10 mouse cellular contexts compared by ENCODE assay signal in the genomic region with DNA sequence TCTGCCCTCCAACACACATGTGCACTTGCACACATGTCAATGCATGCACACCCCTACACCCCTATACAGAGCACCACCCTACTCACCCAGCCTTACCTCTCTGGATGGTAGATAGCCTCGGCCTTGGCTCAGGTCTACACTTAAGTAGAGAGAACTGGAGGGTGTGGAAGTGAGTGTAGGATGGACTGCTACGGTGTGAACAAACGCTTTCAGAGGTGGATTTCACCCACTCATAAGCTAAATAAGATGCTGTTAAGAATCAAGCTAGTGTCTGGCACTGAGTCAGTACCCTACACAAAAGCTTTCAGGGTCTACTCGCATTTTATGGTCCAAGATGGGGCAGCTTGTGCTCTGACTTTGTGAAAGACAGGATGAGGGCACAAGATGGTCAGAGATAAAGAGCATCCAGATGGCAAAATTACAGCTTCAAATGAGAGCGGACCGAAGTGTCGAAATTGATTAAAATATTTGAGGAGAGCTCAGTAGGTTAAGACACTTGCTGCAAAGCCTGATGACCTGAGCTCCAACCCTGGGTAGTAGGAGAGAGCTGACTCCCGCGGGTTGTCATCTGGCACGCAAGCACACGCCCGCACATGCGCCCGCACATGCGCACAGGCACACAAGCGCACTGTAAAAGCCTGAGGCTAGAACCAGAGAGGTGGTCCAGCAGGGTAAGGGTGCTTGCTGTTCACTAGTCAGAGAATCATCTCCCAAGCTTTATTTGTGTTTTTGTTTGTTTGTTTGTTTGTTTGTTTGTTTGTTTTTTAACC. TPM values are rescaled to one million over a fixed set of nuclear protein-coding genes. Genes with fewer than 3 reads are reported as not detected.
DNase-seq lines count a peak whose midpoint lies in the region; ATAC-seq and TF ChIP-seq lines count a peak whose summit lies in the region.
"Had no signal": no experiment of that assay in that cellular context is flagged by ENCODE, and none has a peak within 500 bp of the region (broad histone marks: within the 10 kb centered on the region; RNA-seq: fewer than 3 reads in every experiment).

No protein-coding gene starts in this region.

- no peak for TF ChIP-seq CTCF in cortical plate, adult 2 months (IDR thresholded peaks at IDR 0.05; ENCODE audit: extremely low read depth, insufficient read depth, low read length)

- no peak overlapping the region for H3K27ac ChIP-seq in midbrain, embryonic 14.5 days (replicated peaks; ENCODE audit: low read depth, low read length)
- no peak overlapping the region for H3K27ac ChIP-seq in midbrain, embryonic 13.5 days
- peak overlapping the region; percentile 62 for H3K27ac ChIP-seq in cortical plate, adult 2 months (ENCODE audit: insufficient read depth, low read length)
- H3K27ac ChIP-seq: midbrain, embryonic 12.5 days had no signal

- no peaks in the 10 kb centered on the region for H3K4me1 ChIP-seq in midbrain, embryonic 14.5 days (ENCODE audit: control insufficient read depth, insufficient read depth, low read length)
- no peaks in the 10 kb centered on the region for H3K4me1 ChIP-seq in midbrain, embryonic 13.5 days (replicated peaks)
- peaks cover 6% of the 10 kb centered on the region for H3K4me1 ChIP-seq in cortical plate, adult 2 months (ENCODE audit: control insufficient read depth, insufficient read depth, low read length)

- no peak for DNase-seq in frontal cortex, postnatal 25 days (ENCODE audit: low spot score in 2 of 2)
- peak; percentile 27 for DNase-seq in midbrain, embryonic 14.5 days
- DNase-seq in layer of hippocampus, adult 9-11 months: peak; percentile 47
- peak; percentile 44 for DNase-seq in right cerebral cortex, postnatal 4 days
- DNase-seq in embryo, embryonic 10 days (ENCODE audit: low spot score): no peak

- no peaks in the 10 kb centered on the region for H3K36me3 ChIP-seq in midbrain, embryonic 14.5 days (ENCODE audit: control insufficient read depth, insufficient read depth, low read length)
- H3K36me3 ChIP-seq in midbrain, embryonic 13.5 days: no peaks in the 10 kb centered on the region
- H3K36me3 ChIP-seq: midbrain, embryonic 12.5 days had no signal

- no peak for TF ChIP-seq POLR2A in cortical plate, adult 2 months (IDR thresholded peaks at IDR 0.05; ENCODE audit: extremely low read depth, insufficient read depth, low read length)

- ATAC-seq in frontal cortex, adult (ENCODE audit: low TSS enrichment): peak; percentile 71
- ATAC-seq in midbrain, embryonic 14.5 days (ENCODE audit: low FRiP score, low TSS enrichment): no peak
- ATAC-seq in midbrain, embryonic 13.5 days: no peak

- no peaks in the 10 kb centered on the region for H3K9me3 ChIP-seq in midbrain, embryonic 14.5 days (ENCODE audit: control insufficient read depth, low read length)
- H3K9me3 ChIP-seq in midbrain, embryonic 13.5 days: no peaks in the 10 kb centered on the region
- H3K9me3 ChIP-seq: midbrain, embryonic 12.5 days had no signal

- 77% methylated on average over 16 of the region's 16 CpGs for WGBS in midbrain, embryonic 14.5 days
- WGBS in midbrain, embryonic 13.5 days: 82% methylated on average over 16 of the region's 16 CpGs

- no peak overlapping the region for H3K4me3 ChIP-seq in midbrain, embryonic 14.5 days (replicated peaks; ENCODE audit: low read depth, low read length)
- no peak overlapping the region for H3K4me3 ChIP-seq in midbrain, embryonic 13.5 days (replicated peaks)
- peak overlapping the region; percentile 20 for H3K4me3 ChIP-seq in cortical plate, adult 2 months (ENCODE audit: insufficient read depth, low read length)
- H3K4me3 ChIP-seq: midbrain, embryonic 12.5 days had no signal

- H3K9ac ChIP-seq in midbrain, embryonic 14.5 days (replicated peaks; ENCODE audit: low read length): no peak overlapping the region
- H3K9ac ChIP-seq in midbrain, embryonic 13.5 days (replicated peaks): no peak overlapping the region
- H3K9ac ChIP-seq: midbrain, embryonic 12.5 days had no signal

- H3K4me2 ChIP-seq in midbrain, embryonic 14.5 days (ENCODE audit: low read length): peak overlapping the region; percentile 17; the same call in 1 of the 2 replicates
- H3K4me2 ChIP-seq in midbrain, embryonic 13.5 days (replicated peaks): no peak overlapping the region
- H3K4me2 ChIP-seq: midbrain, embryonic 12.5 days had no signal

- H3K27me3 ChIP-seq in midbrain, embryonic 14.5 days (ENCODE audit: control insufficient read depth, insufficient read depth, low read length): no peaks in the 10 kb centered on the region
- H3K27me3 ChIP-seq in midbrain, embryonic 13.5 days: no peaks in the 10 kb centered on the region
- H3K27me3 ChIP-seq: CH12.LX had no signal

RNA-seq across cellular contexts. Expression of a gene that starts 23.1 kb away (rescaled TPM):
- 0.13 TPM in 1 of 2 replicates, not detected in the other for polyA plus RNA-seq in midbrain, embryonic 14.5 days (2014; fragmentation: Nextera tagmentation; extraction: Ambion mirVana)
- 0.12 and 0.16 TPM in 2 replicates for polyA plus RNA-seq in midbrain, embryonic 13.5 days (2015; fragmentation: Nextera tagmentation; extraction: Ambion mirVana)
- 0.71 and 0.74 TPM in 2 replicates for polyA plus RNA-seq in cortical plate, adult 2 months (2012; rRNA removed)

RNA-seq across cellular contexts. Expression of a gene that starts 23.2 kb away (rescaled TPM):
- polyA plus RNA-seq in midbrain, embryonic 14.5 days (2014; fragmentation: Nextera tagmentation; extraction: Ambion mirVana): 367 and 400 TPM in 2 replicates
- 373 and 377 TPM in 2 replicates for polyA plus RNA-seq in midbrain, embryonic 13.5 days (2015; fragmentation: Nextera tagmentation; extraction: Ambion mirVana)
- 284 and 300 TPM in 2 replicates for polyA plus RNA-seq in cortical plate, adult 2 months (2012; rRNA removed)

RNA-seq across cellular contexts. Expression of a gene that starts 59.4 kb away (rescaled TPM):
- not detected in 2 replicates for polyA plus RNA-seq in midbrain, embryonic 14.5 days (2014; fragmentation: Nextera tagmentation; extraction: Ambion mirVana)
- not detected in 2 replicates for polyA plus RNA-seq in midbrain, embryonic 13.5 days (2015; fragmentation: Nextera tagmentation; extraction: Ambion mirVana)
- not detected in 2 replicates for polyA plus RNA-seq in cortical plate, adult 2 months (2012; rRNA removed)
- polyA plus RNA-seq: midbrain, embryonic 12.5 days had no signal

Comparison
In these comparisons a context has a peak if more than half of its experiments do, and no peak if none do; other contexts are left out.
1. DNase-seq: peak in midbrain, embryonic 14.5 days (single experiment), layer of hippocampus, adult 9-11 months (single experiment) and right cerebral cortex, postnatal 4 days (single experiment); none in frontal cortex, postnatal 25 days (0 of 2) and embryo, embryonic 10 days (single experiment).